Mouse (Mus musculus) inflammation-experienced regulatory T-cells, adult 6 months (primary cell): ENCODE results near the gene Tmem88. TPM values are rescaled to one million over a fixed set of nuclear protein-coding genes. Genes with fewer than 3 reads are reported as not detected.

ENCODE experiments used
- ATAC-seq: one replicate; pipeline ENCODE4 v1.8.0; 2017
- polyA plus RNA-seq, 3 experiments: library from polyadenylated mRNA; unstranded; fragments of 100-300 nt; shearing (Covaris generic); gene quantifications; one replicate each; pipeline ENCODE4 v1.2.1; 2017

Tmem88 gene
- polyA plus RNA-seq, 3 experiments from 2014 or later = 0.40 to 1.0 (median 0.74) TPM

- no peak for ATAC-seq
Observed at GRCm38 (mm10) chr11:69379600-69379999, 18.4 kb downstream of the Tmem88 start.

DNA sequence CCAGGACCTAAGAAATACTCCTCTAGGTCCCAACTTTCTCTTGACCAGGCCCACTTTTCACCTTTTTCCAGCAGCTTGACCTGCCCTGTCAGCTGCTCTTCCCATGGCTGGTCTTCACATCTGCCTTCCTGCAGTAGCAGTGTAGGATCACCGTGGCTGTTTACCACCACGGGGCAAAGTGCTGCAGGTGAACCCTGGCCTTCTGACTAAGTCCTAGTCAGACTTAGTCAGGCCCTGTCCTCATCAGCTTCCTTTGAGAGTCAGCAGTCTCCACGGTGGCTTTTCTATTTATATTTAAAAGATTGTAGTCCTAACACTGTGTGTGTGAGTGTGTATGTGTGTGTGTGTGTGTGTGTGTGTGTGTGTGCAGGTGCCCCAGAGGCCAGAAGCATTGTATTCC is 20.3 kb downstream of the Tmem88 start:
- no peak for ATAC-seq

DNA sequence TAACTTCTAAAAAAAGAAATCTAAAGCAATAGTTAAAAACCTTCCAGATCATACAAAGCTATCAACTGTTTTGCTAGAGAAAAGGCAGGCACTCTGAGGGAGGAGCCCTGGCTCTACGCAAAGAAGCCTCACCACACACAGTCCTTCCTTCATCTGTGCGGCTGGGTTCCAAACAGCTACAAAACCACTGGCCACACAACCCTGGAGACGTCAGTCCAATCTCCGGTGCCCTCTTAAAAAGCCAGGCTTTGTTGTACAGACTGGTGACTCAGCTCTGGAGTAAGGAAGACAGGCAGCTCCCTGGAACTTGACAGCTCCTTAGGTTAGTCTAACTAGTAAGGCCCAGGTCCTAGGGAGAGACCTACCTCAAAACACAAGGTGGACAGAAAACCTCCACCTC is 22.4 kb downstream of the Tmem88 start:
- no peak for ATAC-seq

- no peak for ATAC-seq
Observed at GRCm38 (mm10) chr11:69373223-69373965, 24.6 kb downstream of the Tmem88 start.

DNA sequence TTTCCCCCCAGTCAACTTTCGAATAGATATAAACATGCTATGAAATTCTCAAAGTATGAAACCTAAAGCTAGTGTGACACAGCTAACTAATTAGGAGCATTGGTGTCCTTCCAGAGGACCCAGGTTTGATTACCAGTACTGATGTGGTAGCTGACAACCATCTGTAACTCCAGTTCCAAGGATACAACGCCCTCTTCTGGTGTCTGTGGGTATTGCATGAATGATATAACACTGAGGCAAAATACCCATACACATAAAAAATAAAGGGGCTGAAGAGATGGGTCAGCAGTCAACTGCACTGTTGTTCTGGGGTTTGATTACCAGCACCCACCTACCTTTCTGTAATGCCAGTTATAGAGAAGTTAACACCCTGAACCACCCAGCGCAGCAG is 25.3 kb downstream of the Tmem88 start:
- peak; percentile 11 for ATAC-seq

DNA sequence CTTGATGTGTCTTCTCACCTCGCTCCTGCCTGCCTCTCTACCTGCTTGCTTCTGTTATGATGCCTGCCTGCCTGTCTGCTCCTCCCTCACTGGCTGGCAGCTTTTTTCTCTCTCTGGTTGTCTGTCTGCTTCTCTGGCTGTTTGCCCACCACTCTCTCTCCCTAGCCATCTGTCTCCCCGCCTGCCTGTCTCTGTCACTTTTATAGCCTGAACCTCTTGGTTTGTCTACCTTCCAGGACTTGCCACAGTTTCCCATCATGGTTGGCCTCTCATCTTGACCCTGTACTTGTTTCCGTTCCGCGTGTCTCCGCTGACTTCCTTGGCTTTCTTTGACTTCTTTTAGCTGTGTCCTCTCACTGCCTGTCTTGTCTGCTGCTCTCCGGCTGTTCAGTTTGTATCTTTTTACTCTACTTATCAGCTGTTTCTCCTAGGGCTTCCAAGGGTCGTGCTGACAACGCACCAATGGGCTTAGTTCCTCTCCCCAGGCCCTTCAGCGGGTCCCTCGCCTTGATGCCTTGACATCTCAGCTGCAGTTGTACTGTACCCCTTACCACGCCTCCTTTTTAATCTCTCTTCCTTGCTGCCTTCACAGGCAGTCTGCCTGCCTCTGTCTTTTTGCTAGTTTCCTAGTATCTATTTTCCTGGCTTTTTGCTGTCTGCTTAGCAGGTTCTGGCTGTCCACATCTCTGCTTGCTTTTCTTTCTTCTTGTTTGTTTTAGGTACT is 25.8 kb downstream of the Tmem88 start:
- peak; percentile 23 for ATAC-seq

GRCm38 (mm10) chr11:69371601-69372000 is 26.4 kb downstream of the Tmem88 start:
- no peak for ATAC-seq

- no peak for ATAC-seq
Observed at GRCm38 (mm10) chr11:69370817-69371215, 27.2 kb downstream of the Tmem88 start.

- no peak for ATAC-seq
Observed at GRCm38 (mm10) chr11:69369990-69370816, 27.8 kb downstream of the Tmem88 start.

DNA sequence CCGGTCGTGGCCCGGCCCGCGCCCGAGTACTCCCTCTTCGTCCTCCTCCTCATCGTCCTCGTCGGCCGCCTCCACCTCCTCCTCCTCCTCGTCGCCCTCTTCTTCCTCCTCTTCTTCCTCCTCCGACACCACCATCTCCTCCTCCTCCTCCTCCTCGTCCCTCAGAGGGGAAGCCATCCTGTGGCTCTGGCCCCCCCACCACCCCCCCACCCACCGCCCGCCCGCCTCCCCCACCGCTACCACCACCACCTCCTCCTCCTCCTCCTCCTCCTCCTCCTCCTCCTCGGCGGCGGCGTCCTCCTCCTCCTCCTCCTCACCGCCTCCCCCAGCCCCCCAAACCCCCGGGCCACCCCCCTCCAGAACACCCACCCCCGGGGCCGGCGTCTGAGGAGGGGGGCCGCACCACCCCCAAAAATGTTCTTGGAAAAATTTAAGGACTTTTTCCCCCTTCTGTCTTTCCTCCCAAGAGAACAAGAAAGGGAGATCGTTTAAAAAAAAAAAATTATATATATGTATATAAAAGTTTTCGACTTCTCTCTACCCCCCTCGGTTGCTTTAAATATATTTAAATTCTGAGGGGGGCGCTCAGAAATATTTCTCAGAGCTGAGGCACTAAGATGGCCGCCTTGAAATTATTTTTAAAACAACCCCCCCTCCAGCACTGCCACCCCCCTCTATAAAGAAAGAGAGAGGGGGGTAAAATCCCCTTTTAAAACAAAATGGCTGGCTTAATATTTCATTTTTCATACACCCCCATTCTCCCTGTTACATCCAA is 28.6 kb downstream of the Tmem88 start, which contains the start of gene Chd3:
Gene Chd3, minus strand, starts transcription at position 192 of the 775 bp plus-strand sequence.
- ATAC-seq = no peak

DNA sequence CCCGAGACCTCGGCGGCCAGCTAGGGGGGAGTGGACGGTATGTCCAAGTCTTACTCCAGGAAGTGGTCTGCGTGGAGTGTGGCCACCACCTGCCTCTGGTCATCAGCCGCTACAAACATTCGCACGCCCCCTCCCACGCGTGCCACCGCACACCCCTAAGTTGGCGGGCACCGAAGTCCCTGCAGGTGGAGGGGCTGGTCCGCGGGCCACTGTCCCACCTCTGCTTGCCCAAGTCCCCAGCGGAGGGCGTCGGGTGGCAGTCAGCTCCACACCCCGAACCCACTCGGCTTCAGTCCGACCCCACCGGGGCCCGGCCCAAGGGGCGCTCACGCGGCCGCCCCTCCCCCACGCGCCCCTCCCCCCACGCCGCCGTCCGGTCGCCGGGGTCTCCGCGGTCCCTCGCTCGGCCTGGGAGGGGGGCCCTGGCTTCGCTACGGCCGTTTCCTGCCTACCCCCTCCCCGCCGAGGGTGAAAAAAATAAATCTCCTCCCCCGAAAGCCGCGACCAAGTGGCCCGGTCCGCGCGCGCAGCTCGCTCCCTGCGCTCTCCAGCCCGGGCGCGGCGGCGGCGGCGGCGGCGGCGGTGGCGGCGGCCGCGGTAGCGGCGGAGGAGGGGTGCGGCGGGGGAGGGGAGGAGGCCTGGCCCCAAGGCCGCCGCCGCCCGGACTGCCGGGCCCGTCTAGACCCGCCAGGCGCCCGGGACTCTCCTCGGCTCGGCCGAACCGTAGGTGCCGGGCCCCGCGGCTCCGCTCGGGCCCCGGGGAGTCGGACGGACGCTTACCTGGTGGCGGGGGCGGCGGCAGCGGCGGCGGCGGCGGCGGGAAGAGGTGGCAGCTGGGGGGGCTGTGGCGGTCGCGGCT is 29.4 kb downstream of the Tmem88 start:
- no peak for ATAC-seq

DNA sequence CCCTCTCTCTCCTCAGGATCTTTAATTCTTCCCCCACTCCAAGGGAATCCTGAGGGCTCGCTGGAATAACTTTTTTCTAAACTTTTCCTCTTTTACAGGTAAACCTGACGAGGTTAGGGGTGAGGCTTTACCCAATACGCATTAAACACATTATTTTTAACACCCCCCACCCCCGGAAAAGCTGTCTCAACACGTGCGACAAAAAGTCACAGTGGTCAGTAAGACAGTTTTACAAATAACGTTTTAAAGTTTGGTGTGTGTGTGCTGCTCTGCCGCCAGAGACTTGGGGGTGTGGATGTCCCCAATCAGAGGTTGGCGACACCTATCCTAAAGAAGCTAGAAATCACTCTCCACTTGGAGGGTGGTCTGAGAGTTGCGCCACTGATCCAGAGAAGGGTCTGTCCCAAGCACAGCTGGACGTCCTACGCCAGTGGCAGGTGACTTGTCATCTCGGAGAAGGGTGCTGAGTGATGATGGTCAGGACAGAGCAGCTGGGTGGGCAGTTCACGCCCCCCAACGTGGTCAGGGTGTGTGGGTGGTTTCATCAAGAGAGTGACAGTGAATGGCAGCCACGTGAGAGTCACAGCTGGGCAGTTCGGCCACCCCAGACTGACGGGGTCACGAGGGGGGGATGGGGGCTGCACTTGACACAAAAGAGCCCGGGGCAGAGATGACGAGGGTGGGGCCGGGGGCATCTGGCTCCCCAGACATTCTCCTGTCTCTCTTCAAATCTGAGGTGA is 30.2 kb downstream of the Tmem88 start:
- no peak for ATAC-seq

DNA sequence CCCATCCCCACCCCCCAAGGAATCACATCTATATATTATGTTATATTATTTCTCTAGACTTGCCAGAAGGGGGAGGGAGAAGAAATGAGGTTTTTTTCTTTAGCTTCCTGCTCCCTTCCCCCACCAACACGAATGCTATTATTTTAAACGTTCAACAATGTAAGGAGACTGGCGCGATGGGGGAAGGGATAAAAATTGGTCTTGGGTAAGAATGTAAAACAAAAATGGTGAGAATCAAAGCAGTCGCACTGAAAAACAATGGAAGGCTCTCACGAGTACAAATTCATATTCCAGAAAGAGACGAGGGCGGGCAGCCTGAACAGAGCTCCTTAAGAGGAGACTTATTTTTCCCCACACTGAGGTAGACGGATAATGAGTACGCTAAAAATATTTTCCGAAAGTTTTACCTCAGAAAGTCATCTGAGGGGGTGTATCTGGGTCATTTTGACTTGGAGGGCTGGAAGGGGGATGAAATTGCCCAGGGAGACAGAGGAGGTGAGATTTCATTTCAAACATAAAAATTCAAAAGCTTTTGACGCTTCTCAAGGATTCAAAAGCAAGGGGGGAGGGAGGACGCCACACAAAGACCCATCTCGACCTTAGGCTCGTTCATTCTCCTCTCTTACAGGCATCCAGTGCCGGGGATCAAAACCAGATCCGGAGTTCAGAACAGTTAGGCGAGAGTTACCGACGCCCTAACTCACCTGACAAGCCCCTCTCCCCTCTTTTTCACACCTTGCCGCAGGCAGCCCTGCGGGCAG is 31.0 kb downstream of the Tmem88 start:
- ATAC-seq = peak; percentile 4

GRCm38 (mm10) chr11:69366157-69366854 is 31.7 kb downstream of the Tmem88 start:
- peak; percentile 85 for ATAC-seq

DNA sequence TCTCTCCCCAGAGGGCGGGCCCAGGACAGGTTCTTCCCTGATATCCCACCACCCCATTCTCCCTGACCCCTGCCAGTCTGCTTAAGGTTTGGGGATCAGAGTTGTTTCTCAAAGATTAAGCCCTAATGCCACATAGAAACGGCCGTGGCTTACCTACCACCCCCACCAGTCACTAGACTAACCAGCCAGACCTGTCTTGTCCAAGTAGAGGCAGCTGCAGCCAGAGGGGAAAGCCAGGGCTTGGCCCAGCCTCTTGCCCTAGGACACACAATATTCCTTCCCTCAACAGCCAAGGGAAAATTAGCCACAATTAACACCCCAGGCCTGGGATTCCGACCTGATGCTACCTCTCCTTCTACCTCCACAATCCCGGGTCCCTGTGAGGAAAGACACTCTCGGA is 32.3 kb downstream of the Tmem88 start:
- ATAC-seq = no peak

- ATAC-seq = no peak
Observed at GRCm38 (mm10) chr11:69364910-69365309, 33.1 kb downstream of the Tmem88 start.

DNA sequence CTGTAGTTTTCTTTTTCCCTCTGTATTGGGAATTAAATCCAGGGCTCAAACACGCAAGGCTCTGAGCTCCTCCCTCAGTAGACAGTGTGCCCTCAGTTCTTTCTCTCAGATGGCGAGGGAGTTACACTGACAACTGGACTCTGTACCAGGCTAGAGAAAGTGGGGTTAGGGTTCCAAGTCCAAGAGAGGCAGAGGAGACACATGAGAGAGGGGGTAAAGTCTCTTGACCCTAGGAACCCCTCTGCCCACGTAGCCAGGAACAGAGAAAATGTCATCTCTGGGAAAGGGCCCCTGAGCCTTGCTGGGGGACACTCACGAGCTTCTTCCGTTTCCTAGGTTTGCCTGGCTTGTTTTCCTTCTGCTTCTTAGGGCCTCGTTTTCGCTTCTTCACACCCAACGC is 33.7 kb downstream of the Tmem88 start:
- no peak for ATAC-seq

- no peak for ATAC-seq
Observed at GRCm38 (mm10) chr11:69362479-69362878, 35.6 kb downstream of the Tmem88 start.

DNA sequence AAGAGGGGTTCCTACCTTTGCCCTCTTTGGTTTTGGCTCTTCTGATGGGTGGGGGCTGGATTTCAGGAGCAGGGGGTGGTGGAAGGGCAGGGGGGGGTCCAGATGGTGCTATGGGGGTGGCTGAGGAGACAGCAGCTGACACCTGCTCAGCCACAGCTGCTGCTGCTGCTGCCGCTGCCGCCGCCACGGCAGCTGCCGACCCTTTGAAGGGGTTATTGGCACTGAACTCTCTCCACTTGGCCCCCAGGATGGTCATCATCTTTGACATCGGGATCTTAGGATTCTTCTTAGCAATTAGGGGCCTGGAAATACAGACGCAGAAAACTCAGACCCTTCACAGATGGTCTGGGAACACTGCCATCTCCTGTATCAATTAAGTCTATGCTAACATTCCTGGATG is 36.0 kb downstream of the Tmem88 start:
- no peak for ATAC-seq
